Mouse (Mus musculus) lung, postnatal 10 days (tissue): ENCODE data around the gene D230025D16Rik.
A peak's percentile ranks its signal among the peaks of the same experiment; 100 is the strongest.
"Not testable (repeated sequence)": the region's sequence is repeated elsewhere in the genome, so short reads cannot be mapped to it uniquely, and the experiment has no call there.

Source experiments
- DNase-seq: peaks from one replicate; pipeline ENCODE4 v3.0.0; 2021

The D230025D16Rik gene

GRCm38 (mm10) chr8:105269075-105269458 is 44.1 kb downstream of the D230025D16Rik start:
- peak; percentile 83 for DNase-seq

- peak; percentile 80 for DNase-seq
These were observed 44.6 kb downstream of the D230025D16Rik start, which contains the start of gene Hsf4 for GRCm38 (mm10) chr8:105269461-105269947. Hsf4 (plus strand) TSS chr8:105269801.

- no peak for DNase-seq
These were observed 45.4 kb downstream of the D230025D16Rik start for GRCm38 (mm10) chr8:105270101-105270915.

GRCm38 (mm10) chr8:105270916-105271186 is 45.9 kb downstream of the D230025D16Rik start:
- no peak for DNase-seq

GRCm38 (mm10) chr8:105275387-105275786 is 50.4 kb downstream of the D230025D16Rik start:
- DNase-seq = no peak

GRCm38 (mm10) chr8:105275840-105276239 is 50.9 kb downstream of the D230025D16Rik start, which contains the start of gene Nol3:
Nol3 (plus strand) TSS chr8:105276140.
- no peak for DNase-seq

- peak; percentile 80 for DNase-seq
These were observed 51.6 kb downstream of the D230025D16Rik start for GRCm38 (mm10) chr8:105276292-105277120.

GRCm38 (mm10) chr8:105278911-105279334 is 54.0 kb downstream of the D230025D16Rik start:
- DNase-seq = peak; percentile 85

- no peak for DNase-seq
These were observed 55.6 kb downstream of the D230025D16Rik start for GRCm38 (mm10) chr8:105280567-105280966.

- DNase-seq = peak; percentile 76
These were observed 56.9 kb downstream of the D230025D16Rik start for GRCm38 (mm10) chr8:105281821-105282220.

GRCm38 (mm10) chr8:105282239-105282638 is 57.3 kb downstream of the D230025D16Rik start:
- no peak for DNase-seq

GRCm38 (mm10) chr8:105283074-105283473 is 58.1 kb downstream of the D230025D16Rik start:
- peak; percentile 75 for DNase-seq

GRCm38 (mm10) chr8:105285514-105285913 is 60.6 kb downstream of the D230025D16Rik start:
- no peak for DNase-seq

GRCm38 (mm10) chr8:105286907-105287306 is 62.0 kb downstream of the D230025D16Rik start:
- DNase-seq = no peak

GRCm38 (mm10) chr8:105288231-105288630 is 63.3 kb downstream of the D230025D16Rik start:
- DNase-seq = no peak

- DNase-seq = peak; percentile 97
These were observed 64.2 kb downstream of the D230025D16Rik start for GRCm38 (mm10) chr8:105288958-105289732.

- DNase-seq = peak; percentile 80
These were observed 65.0 kb downstream of the D230025D16Rik start, which contains the start of gene 4931428F04Rik for GRCm38 (mm10) chr8:105289805-105290460. 4931428F04Rik (minus strand) TSS chr8:105289864.

GRCm38 (mm10) chr8:105290554-105291314 is 65.8 kb downstream of the D230025D16Rik start:
- peak; percentile 96 for DNase-seq

GRCm38 (mm10) chr8:105291364-105291763 is 66.4 kb downstream of the D230025D16Rik start:
- DNase-seq = not testable (repeated sequence)

- DNase-seq = not testable (repeated sequence)
These were observed 66.9 kb downstream of the D230025D16Rik start for GRCm38 (mm10) chr8:105291802-105292201.

- no peak for DNase-seq
These were observed 67.5 kb downstream of the D230025D16Rik start for GRCm38 (mm10) chr8:105292471-105292870.
